Mouse (Mus musculus) thymus, postnatal 36 days (tissue): ENCODE results near the gene Notch3.

Source experiments
- DNase-seq, 2 experiments: peaks; one replicate each; pipeline ENCODE4 v3.0.0; 2022; ENCODE audit warnings: mixed read lengths in 2 of 2

Gene Notch3

GRCm38 (mm10) chr17:32091364-32092240 lies 75.0 kb downstream of the Notch3 start:
- peak; percentile 90 to 93 for DNase-seq

DNA sequence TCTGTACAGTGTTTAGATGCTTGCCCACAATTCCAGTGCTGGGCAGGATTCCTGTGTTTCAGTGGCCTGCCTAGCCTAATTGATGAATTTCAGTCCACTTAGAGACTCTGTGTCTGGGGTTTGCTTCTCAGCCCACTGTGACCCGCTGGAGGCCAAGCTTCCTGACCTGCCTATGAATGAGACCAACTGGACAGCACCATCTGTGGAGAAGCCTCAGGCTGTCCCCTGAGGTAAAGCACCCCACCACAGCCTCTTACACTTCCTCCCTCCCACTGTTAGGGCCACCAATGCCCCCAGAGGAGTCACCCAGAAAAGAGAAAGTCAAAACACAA lies 75.7 kb downstream of the Notch3 start:
- DNase-seq: no peak

- no peak for DNase-seq
Observed at GRCm38 (mm10) chr17:32087069-32087468, 79.6 kb downstream of the Notch3 start.

GRCm38 (mm10) chr17:32083351-32083750 lies 83.3 kb downstream of the Notch3 start:
- DNase-seq: no peak

- peak; percentile 51 to 53 for DNase-seq
Observed at GRCm38 (mm10) chr17:32075164-32075563, 91.5 kb downstream of the Notch3 start.

- DNase-seq: no peak
Observed at GRCm38 (mm10) chr17:32074658-32075057, 92.0 kb downstream of the Notch3 start.

DNA sequence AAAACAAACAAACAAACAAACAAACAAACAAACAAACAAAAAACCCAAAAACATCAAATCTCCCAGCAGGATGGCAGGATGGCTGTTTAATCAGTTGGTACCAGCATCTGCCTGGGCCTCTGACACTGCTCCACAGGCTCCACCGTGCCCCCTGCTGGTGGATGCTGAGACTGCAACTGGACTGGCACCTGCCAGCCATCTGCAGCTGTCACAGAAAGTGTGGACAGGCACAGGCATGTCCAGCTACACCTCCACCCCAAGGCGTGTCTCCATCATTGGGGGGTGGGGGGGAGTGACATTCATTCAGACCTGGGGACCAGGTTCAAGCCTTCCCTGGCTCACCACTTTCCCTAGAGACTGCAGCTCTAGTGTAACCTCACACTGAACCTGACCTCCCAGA lies 93.3 kb downstream of the Notch3 start:
- peak; percentile 77 to 84 for DNase-seq
